Mouse (Mus musculus): Measurements from ENCODE around the gene Plxna1. TPM values are rescaled to one million over a fixed set of nuclear protein-coding genes. Genes with fewer than 3 reads are reported as not detected.

Plxna1 gene
- polyA plus RNA-seq, 1 experiment from 2014 or later, result 85.3 TPM

DNA sequence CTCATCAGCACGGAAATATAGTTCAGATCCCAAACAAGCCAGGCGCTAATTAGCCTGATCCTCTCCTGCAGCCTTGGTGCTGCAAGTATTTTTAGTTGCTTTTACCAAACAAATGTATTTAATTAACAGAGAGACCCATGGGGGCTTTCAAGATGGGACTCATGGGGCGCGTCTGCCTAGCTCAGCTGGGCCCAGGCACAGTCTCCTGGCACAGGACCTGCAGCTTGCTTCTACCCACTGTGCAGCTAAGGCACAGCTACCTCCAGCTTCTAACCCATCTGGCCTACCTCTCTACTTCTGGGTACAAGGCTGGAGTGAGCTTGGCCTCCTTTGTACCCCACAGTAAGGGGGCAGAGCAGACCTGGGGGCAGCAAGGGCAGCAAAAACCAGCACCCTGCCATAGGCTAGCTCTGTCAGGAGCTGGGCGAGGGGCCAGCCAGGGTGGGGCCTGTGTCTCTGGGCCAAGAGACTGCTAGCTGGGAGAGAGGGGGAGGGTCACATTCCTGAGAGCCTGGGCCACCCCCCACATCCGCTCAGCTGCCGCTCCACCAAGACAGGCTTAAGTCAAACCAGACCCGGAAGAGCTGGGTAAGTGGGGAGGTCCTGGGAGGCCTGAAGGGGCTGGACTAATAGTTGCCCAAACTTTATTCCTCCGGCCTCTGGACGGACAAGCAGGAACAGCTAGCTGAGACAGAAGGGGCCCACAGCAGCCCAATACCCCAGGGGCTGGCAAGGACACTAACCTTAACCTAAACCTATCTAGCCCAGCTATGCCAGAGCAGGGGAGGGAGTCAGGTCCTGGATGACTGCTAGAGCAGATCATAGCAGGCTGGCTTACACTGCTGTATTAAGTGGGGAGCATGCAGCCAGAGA, 17.6 kb downstream of the Plxna1 start:
- H3K27me3 ChIP-seq (replicated peaks), result no peaks in the 10 kb centered on the region
- no peak overlapping the region for H3K9ac ChIP-seq
- H3K9me3 ChIP-seq, result no peaks in the 10 kb centered on the region
- no peak overlapping the region for H3K4me3 ChIP-seq
- H3K27ac ChIP-seq, result no peak overlapping the region
- peaks cover 39% of the 10 kb centered on the region for H3K36me3 ChIP-seq (replicated peaks)
- peak; percentile 35; the same call in 1 of the 2 replicates for ATAC-seq (replicated peaks)
- 37% methylated on average over 10 of the region's 10 CpGs for WGBS
- H3K4me2 ChIP-seq, result no peak overlapping the region
- peaks cover 23% of the 10 kb centered on the region for H3K4me1 ChIP-seq

DNA sequence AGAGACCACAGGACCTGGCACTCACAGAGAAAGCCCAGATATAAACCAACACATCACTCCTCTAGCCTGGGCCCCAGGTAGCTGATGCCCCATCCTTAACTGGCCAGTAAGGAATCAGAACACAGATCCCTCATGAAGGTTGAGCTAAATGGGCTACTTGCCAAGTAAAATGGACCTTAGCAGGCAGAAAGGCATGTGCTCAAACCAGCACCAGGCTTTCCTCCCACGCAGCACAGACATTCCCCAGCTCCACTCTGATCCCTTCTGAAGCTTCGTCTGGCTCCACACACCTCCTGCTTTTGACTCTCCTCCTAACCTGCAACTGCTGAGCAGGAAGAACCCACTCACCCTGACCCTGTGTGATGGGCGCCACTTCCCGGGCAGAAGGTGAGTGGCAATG, 20.4 kb downstream of the Plxna1 start:
- no peak overlapping the region for H3K4me2 ChIP-seq
- H3K36me3 ChIP-seq (replicated peaks), result peaks cover 56% of the 10 kb centered on the region
- no peak overlapping the region for H3K27ac ChIP-seq
- no peaks in the 10 kb centered on the region for H3K27me3 ChIP-seq (replicated peaks)
- H3K9ac ChIP-seq, result no peak overlapping the region
- H3K4me1 ChIP-seq, result peaks cover 17% of the 10 kb centered on the region
- ATAC-seq (replicated peaks), result no peak
- 92% methylated on average over 4 of the region's 4 CpGs for WGBS
- H3K9me3 ChIP-seq, result no peaks in the 10 kb centered on the region
- H3K4me3 ChIP-seq, result no peak overlapping the region

DNA sequence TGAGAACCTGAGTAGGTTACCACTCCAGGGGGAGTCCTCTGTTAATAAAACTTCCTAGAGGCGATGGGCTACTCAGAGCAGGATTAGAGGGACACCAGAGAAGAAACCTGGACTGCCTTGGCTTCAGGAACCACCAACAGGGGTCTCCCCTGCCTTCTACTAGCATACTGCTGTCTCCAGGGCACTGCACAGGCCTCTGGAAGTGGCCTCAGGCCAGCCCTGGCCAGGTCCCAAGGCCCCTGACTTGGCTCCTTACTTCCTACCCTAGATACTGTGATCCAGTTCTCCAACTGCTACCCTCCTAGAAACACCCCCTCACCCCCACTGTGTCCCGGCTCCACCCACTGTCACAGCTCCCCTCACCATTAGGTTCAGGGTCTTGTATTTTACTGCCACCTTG, 23.0 kb downstream of the Plxna1 start:
- Histone ChIP-seq H3K27ac (no peak overlapping the region), H3K36me3 (replicated peaks) (peaks cover 61% of the 10 kb centered on the region), H3K9me3 (no peaks in the 10 kb centered on the region), H3K9ac (no peak overlapping the region), H3K4me1 (peaks cover 11% of the 10 kb centered on the region), H3K4me2 (no peak overlapping the region), H3K27me3 (replicated peaks) (no peaks in the 10 kb centered on the region), H3K4me3 (no peak overlapping the region)
- ATAC-seq (replicated peaks), result no peak
- WGBS, result 82% methylated on average over 2 of the region's 2 CpGs

DNA sequence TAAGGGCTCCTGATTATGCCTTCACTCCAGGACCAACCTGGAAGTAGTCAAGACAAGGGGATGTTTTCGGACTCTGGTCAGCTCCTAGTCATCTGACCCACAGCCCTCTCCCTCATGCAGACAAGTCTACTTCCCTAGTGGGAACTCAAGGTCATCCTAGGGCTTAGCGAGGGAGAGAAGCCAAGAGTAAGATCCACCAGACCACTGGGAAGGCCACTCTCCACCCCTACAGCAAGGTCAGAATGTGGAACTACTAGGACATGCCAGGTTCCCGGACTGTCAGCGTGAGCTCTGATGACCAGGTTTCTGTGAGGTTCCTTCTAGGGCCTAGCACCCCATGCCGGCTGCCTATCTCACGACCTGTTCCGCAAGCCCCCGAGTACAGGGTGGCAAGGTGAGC, 23.7 kb downstream of the Plxna1 start:
- Histone ChIP-seq H3K9me3 (no peaks in the 10 kb centered on the region), H3K4me3 (no peak overlapping the region), H3K36me3 (replicated peaks) (peaks cover 61% of the 10 kb centered on the region), H3K4me2 (no peak overlapping the region), H3K4me1 (peaks cover 17% of the 10 kb centered on the region), H3K9ac (no peak overlapping the region), H3K27me3 (replicated peaks) (no peaks in the 10 kb centered on the region), H3K27ac (no peak overlapping the region)
- WGBS, result 90% methylated on average over 8 of the region's 8 CpGs
- ATAC-seq (replicated peaks), result no peak

DNA sequence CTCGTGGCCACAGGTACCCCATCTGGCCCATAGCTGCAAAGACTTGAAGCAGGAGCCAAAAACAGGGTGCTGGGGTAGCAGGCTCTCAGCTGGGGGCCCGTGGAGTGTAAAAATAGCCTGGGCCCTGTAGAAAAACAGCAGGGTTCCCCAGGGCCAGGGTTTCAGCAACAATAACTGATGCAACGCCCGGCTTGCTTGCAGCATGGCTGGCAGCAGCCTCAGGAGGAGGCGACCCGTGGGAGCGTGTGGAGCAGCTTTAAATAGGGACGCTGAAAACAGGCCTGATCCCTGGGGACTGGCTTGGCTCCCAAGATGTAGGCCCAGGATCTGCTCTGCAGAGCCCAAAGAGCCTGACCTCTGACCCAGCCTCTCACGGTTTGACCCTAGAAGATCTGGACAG, 24.8 kb downstream of the Plxna1 start:
- Histone ChIP-seq H3K9ac (no peak overlapping the region), H3K27me3 (replicated peaks) (no peaks in the 10 kb centered on the region), H3K4me1 (peaks cover 22% of the 10 kb centered on the region), H3K9me3 (no peaks in the 10 kb centered on the region), H3K4me3 (no peak overlapping the region), H3K27ac (no peak overlapping the region), H3K36me3 (replicated peaks) (peaks cover 70% of the 10 kb centered on the region), H3K4me2 (no peak overlapping the region)
- 70% methylated on average over 9 of the region's 9 CpGs for WGBS
- ATAC-seq (replicated peaks), result no peak

DNA sequence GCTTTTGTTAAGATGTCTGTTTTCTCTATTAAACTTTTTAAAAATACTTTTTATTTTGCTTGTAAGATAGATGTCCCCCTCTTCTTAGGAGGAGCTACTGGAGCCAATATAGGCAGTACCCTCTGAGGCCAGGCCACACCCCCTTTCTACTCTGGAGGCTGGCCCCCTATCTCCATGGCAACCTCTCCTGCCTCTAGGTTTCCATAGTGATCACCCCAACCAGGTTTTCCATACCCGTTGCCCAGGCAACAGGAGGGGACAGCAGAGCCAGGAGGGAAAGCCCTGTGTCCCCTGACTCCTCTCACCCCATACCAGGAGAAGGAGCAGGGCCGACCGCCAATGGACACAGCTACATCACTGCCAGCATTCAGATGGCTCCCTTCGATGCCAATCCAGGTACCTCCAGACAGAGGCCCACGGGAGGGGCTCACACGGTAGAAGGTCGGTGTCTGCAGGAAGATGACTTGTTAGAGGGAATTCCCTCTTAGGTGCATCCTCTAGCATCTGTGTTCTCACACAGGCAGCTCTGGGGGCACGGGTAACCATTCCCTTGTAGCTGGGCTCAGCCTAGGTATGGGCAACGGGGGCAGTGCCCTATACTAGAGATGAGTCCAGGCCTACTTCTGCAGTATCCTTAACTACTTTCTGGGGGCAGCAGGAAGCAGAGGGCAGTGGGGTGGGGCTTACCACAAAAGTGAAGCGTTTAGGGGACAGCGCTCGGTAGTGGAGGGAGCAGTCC, 28.3 kb downstream of the Plxna1 start:
- peaks cover 22% of the 10 kb centered on the region for H3K4me1 ChIP-seq
- H3K9ac ChIP-seq, result peak overlapping the region; percentile 8; the same call in 1 of the 2 replicates
- no peak overlapping the region for H3K4me3 ChIP-seq
- peak overlapping the region; percentile 10 for H3K4me2 ChIP-seq
- peaks cover 71% of the 10 kb centered on the region for H3K36me3 ChIP-seq (replicated peaks)
- peak; percentile 86 for ATAC-seq (replicated peaks)
- H3K9me3 ChIP-seq, result no peaks in the 10 kb centered on the region
- 32% methylated on average over 12 of the region's 12 CpGs for WGBS
- H3K27ac ChIP-seq, result peak overlapping the region; percentile 77
- no peaks in the 10 kb centered on the region for H3K27me3 ChIP-seq (replicated peaks)

DNA sequence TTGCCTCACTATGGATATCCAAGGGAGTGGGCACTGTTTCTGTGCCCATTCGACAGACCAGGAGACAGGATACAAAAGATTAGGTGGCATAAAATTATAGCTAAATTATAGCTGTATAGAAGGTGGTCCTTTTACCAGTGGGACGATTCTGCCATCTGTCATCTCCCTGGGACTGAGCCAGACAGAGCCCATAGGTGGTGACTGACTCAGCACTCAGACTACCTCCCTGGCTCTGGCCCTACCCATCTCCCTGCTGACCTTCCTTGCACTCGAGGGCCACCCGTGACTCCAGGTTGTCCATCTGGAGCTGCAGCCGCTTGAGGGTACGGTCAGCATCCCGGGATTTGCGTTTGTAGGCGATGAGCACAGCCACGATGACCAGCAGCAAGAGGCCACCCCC, 31.5 kb downstream of the Plxna1 start:
- no peak for ATAC-seq (replicated peaks)
- no peak overlapping the region for H3K27ac ChIP-seq
- no peaks in the 10 kb centered on the region for H3K9me3 ChIP-seq
- H3K9ac ChIP-seq, result no peak overlapping the region
- H3K4me2 ChIP-seq, result no peak overlapping the region
- peaks cover 30% of the 10 kb centered on the region for H3K4me1 ChIP-seq
- WGBS, result 95% methylated on average over 10 of the region's 10 CpGs
- no peak overlapping the region for H3K4me3 ChIP-seq
- H3K36me3 ChIP-seq (replicated peaks), result peaks cover 60% of the 10 kb centered on the region
- H3K27me3 ChIP-seq (replicated peaks), result no peaks in the 10 kb centered on the region

DNA sequence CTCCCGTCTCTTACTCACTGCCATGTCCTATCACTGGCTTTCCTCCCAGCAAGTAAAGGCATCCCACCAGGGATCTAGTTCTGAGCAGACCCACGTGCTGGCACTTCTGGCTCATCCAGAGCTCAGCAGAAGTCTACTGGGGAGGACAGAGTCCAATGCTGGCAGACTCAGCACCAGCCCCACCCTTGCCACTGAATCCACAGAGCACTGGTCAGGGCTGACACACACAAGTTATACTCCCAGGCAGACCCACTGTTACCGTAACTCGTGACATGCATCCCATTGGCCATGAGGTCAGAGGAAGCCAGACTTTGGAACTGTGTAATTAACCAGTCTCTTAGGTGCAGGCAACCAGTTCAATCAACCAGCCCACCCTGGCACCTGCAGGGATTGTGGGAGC, 33.8 kb downstream of the Plxna1 start:
- Histone ChIP-seq H3K27ac (no peak overlapping the region; the same call in 1 of the 2 replicates), H3K36me3 (replicated peaks) (peaks cover 67% of the 10 kb centered on the region), H3K4me1 (peaks cover 13% of the 10 kb centered on the region), H3K4me2 (no peak overlapping the region), H3K27me3 (replicated peaks) (no peaks in the 10 kb centered on the region), H3K9ac (no peak overlapping the region), H3K9me3 (no peaks in the 10 kb centered on the region), H3K4me3 (no peak overlapping the region)
- no peak for ATAC-seq (replicated peaks)
- WGBS, result 87% methylated on average over 4 of the region's 4 CpGs

DNA sequence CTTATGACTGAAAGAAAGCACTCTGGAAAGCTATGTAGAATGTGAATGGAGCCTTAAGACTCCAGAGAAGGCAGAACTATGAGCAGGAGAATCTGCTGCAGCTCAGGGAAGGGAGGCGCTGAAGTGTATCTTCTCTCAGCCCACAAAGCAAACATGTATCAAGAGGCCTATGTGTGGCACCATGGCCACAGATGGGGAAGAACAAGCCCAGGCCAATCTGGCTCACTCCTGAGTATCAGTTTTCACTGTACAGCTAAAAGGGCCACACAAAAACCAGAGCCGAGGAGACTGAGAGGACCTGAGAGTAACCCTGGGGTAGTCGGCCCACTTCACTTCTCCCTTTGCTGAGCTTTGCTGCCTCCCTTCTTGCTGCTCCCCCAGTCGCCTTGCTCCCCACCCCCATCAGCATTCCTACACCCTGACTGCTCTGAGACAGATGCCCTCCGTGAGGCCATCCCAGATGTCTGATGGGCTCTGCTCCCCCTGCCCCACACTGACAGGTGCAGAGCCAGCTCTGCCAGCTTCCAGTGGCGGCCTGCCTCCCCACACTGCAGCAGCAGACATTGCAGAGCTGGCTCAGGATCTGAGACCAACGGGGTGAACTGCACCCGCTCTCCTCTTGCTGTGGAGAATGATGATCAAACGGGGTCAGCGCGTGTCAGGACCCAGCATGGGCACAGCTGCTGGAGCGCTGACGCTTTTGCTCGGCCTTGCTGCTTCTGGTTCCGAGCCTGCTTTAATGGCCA, 34.5 kb downstream of the Plxna1 start:
- 0 out of 2 replicates have a peak, but pooled peaks cover 8% of the 10 kb centered on the region for H3K4me1 ChIP-seq
- H3K36me3 ChIP-seq (replicated peaks), result peaks cover 69% of the 10 kb centered on the region
- no peak overlapping the region for H3K4me2 ChIP-seq
- WGBS, result 64% methylated on average over 15 of the region's 15 CpGs
- no peaks in the 10 kb centered on the region for H3K9me3 ChIP-seq
- H3K4me3 ChIP-seq, result no peak overlapping the region
- no peaks in the 10 kb centered on the region for H3K27me3 ChIP-seq (replicated peaks)
- H3K9ac ChIP-seq, result no peak overlapping the region
- peak overlapping the region; percentile 23; the same call in 1 of the 2 replicates for H3K27ac ChIP-seq
- ATAC-seq (replicated peaks), result no peak

DNA sequence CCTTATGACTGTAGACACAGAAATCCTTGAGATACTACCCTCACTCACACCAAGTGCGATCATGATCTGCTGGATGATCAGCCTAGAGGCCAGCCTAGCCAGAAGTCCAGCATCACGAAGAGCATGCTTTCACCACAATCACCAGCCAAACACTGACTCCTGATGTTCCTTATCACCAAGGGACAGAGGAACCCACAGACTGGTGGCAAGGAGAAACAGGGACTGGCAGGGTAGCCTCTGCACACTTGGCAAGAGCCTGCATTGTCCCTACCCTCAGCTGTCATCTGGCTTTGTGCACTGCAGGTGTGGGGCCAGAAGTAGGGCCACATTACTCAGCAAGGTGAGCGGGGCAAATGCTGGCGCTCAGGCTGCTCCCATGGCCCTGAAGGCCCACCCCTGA, 37.6 kb downstream of the Plxna1 start:
- H3K4me3 ChIP-seq, result no peak overlapping the region
- H3K9ac ChIP-seq, result no peak overlapping the region
- no peak overlapping the region for H3K4me2 ChIP-seq
- H3K9me3 ChIP-seq, result no peaks in the 10 kb centered on the region
- no peak for ATAC-seq (replicated peaks)
- H3K36me3 ChIP-seq (replicated peaks), result peaks cover 69% of the 10 kb centered on the region
- WGBS, result 95% methylated on average over 4 of the region's 4 CpGs
- H3K27ac ChIP-seq, result no peak overlapping the region
- H3K27me3 ChIP-seq (replicated peaks), result no peaks in the 10 kb centered on the region
- 0 out of 2 replicates have a peak, but pooled peaks cover 8% of the 10 kb centered on the region for H3K4me1 ChIP-seq

DNA sequence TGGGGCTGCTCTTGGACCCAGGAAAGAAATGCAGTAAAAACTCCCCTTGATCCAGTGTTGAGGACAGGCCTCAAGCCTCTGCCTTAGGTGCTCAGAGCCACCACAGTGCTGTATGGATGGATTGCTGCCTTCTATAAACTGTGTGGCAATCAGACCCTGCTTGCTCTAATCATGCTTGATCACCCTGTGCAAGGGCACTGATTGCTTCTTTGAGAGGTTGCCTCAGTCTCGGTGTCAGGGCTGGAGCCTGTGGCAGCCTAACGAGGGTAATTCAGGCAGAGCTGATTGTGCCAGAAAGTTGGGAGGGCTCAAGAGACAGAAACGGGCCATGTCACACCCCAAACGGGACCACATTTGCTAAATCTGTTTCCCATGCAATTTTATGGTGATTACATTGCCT, 47.2 kb downstream of the Plxna1 start:
- Histone ChIP-seq H3K4me1 (peaks cover 13% of the 10 kb centered on the region; the same call in 1 of the 2 replicates), H3K4me2 (no peak overlapping the region), H3K9me3 (no peaks in the 10 kb centered on the region), H3K4me3 (no peak overlapping the region), H3K36me3 (replicated peaks) (peaks cover 32% of the 10 kb centered on the region), H3K27ac (peak overlapping the region; percentile 39), H3K27me3 (replicated peaks) (no peaks in the 10 kb centered on the region), H3K9ac (no peak overlapping the region)
- WGBS, result 34% methylated on average over 4 of the region's 4 CpGs
- no peak for ATAC-seq (replicated peaks)

DNA sequence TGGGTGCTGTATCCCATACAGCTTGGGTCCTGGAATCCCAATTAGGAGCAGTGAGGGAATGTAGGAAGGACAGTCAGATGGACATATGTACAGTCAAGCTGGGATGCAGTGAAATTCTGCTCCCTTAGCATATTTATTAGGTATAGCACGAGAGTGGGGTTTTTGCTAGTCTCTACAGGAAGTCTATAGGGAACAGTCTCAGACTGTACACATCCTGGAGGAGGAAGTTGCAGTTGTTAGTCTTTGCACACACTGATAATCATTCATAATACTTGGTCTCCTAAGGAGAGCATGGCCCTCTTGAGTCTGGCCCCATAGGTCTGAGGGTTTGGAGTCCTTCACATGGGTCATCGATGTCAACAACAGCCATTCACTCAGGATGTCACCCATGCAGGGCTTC, 50.9 kb downstream of the Plxna1 start:
- no peak for ATAC-seq (replicated peaks)
- Histone ChIP-seq H3K36me3 (replicated peaks) (no peaks in the 10 kb centered on the region), H3K9me3 (no peaks in the 10 kb centered on the region), H3K27ac (no peak overlapping the region), H3K4me2 (no peak overlapping the region), H3K9ac (no peak overlapping the region), H3K4me3 (no peak overlapping the region), H3K27me3 (replicated peaks) (no peaks in the 10 kb centered on the region), H3K4me1 (peaks cover 15% of the 10 kb centered on the region; the same call in 1 of the 2 replicates)
- WGBS, result 79% methylated on average over 2 of the region's 2 CpGs
